Mouse (Mus musculus) G1E (cell line): Measurements from ENCODE around the gene Polr1e. TPM values are rescaled to one million over a fixed set of nuclear protein-coding genes. Genes with fewer than 3 reads are reported as not detected.
"Not testable (repeated sequence)": the region's sequence is repeated elsewhere in the genome, so short reads cannot be mapped to it uniquely, and the experiment has no call there.

Source experiments
- ATAC-seq: 2 replicates; pipeline ENCODE4 v1.8.0; 2016; ENCODE audit warnings: mild to moderate bottlenecking; ENCODE audit not compliant: insufficient number of reproducible peaks, poor library complexity, low FRiP score, severe bottlenecking; ENCODE audit errors: extremely low read depth
- DNase-seq: peaks from one replicate; pipeline ENCODE4 v3.0.0; 2012; ENCODE audit warnings: low spot score
- H3K27me3 ChIP-seq: 2 replicates; pipeline ENCODE4 v1.6.1; 2012; ENCODE audit warnings: mild to moderate bottlenecking, low read length, inconsistent platforms; ENCODE audit not compliant: insufficient read depth
- H3K36me3 ChIP-seq: replicated peaks from 2 replicates; pipeline ENCODE3; 2012; ENCODE audit warnings: mild to moderate bottlenecking, inconsistent platforms
- H3K4me1 ChIP-seq: 2 replicates; pipeline ENCODE4 v1.6.1; 2012; ENCODE audit warnings: low read depth, low read length, inconsistent platforms, mixed read lengths; ENCODE audit not compliant: insufficient read depth
- H3K4me3 ChIP-seq: 2 replicates; pipeline ENCODE4 v1.5.1; 2012; ENCODE audit warnings: low read depth, mild to moderate bottlenecking, inconsistent platforms, low read length, moderate library complexity, mixed read lengths
- H3K9me3 ChIP-seq: replicated peaks from 2 replicates; pipeline ENCODE4 v1.6.1; 2012; ENCODE audit warnings: inconsistent platforms
- CTCF ChIP-seq: IDR thresholded peaks from 2 replicates; pipeline ENCODE4 v1.5.1; 2012; ENCODE audit warnings: low read depth, low read length, inconsistent platforms, mixed read lengths
- GATA1 ChIP-seq: IDR thresholded peaks from 2 replicates; pipeline ENCODE4 v1.6.1; 2012; ENCODE audit warnings: borderline replicate concordance, low read length, inconsistent platforms, mixed read lengths
- GATA2 ChIP-seq: IDR thresholded peaks from 2 replicates; pipeline ENCODE4 v1.6.1; 2012; ENCODE audit warnings: low read depth, low read length, inconsistent platforms, borderline replicate concordance
- POLR2AphosphoS5 ChIP-seq: IDR thresholded peaks from 2 replicates; pipeline ENCODE4 v1.6.1; 2012; ENCODE audit warnings: low read depth, low read length, inconsistent platforms; ENCODE audit not compliant: insufficient replicate concordance
- TAL1 ChIP-seq: conservative IDR thresholded peaks from 2 replicates; pipeline ENCODE4 v1.6.1; 2012; ENCODE audit warnings: low read depth, low read length, inconsistent platforms, mixed read lengths
- polyA plus RNA-seq: library from polyadenylated mRNA; stranded (reverse); fragments of >175 nt; gene quantifications from 2 replicates; pipeline ENCODE4 v1.2.3, GENCODE M21; 2012
- total RNA-seq, 2 experiments: library from RNA; stranded (forward) in 1 of 2; stranded (reverse) in 1 of 2; fragments of 200-1000 nt in 1 of 2; fragments of >200 nt in 1 of 2; fragmentation: Nextera tagmentation in 1 of 2; gene quantifications; 2 replicates each; pipeline ENCODE4 v1.2.3; 2014 to 2017

Gene Polr1e
- total and polyA plus RNA-seq, 3 experiments: 9.2 to 31.7 (median 21.4) TPM

DNA sequence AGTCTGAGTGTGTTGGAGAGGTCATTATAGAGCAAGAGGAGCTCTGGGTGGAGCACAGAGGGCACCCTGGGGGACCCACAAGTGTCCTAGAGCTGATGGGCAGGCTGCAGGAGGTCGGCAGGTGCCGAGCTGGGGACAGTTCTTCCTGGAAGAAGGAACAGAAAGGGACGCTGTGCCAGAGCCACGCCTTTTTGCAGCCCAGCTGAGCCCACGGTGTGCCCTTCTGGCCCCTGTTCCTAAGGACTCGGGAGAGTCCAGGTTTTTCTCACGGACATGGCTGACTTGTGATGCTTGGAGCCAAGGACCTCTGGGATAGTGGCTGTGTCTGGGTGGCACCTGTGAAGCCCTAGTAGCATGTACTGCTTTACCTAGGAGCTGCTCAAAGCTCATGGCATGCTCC is 22.4 kb downstream of the Polr1e start:
- H3K36me3 ChIP-seq: peaks cover 41% of the 10 kb centered on the region

DNA sequence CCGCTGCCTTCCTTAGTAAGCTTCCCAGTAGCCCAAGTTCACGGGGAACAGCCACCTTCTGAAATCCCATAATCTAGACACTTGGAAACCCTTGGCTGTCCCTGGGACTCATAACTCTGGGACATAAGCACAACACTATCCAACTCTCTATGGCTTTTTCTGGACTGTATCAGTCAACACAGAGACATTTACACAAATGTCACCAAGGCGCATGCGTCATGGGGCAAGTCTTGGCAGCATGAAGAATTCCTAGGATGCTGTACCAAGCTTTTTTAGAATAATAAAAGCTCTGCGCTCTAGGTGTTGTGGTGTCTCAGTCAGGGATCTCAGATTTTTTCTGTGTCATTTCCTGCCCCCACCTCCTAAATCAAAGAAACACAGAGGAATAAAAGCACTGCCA is 28.3 kb downstream of the Polr1e start:
- ATAC-seq: no peak
- Histone ChIP-seq H3K9me3 (no peaks in the 10 kb centered on the region), H3K4me1 (no peaks in the 10 kb centered on the region), H3K27me3 (no peaks in the 10 kb centered on the region), H3K4me3 (no peak overlapping the region), H3K36me3 (peaks cover 33% of the 10 kb centered on the region)
- no peak for TF ChIP-seq GATA2
- TF ChIP-seq GATA1: no peak
- TF ChIP-seq CTCF: no peak
- no peak for TF ChIP-seq POLR2AphosphoS5
- TF ChIP-seq TAL1: no peak
- DNase-seq: no peak

More for the DNA sequence above, 22.4 kb downstream of the Polr1e start:
- H3K27me3 ChIP-seq: no peaks in the 10 kb centered on the region
- no peak for DNase-seq
- TF ChIP-seq CTCF: no peak
- TF ChIP-seq GATA2: no peak
- no peak for TF ChIP-seq POLR2AphosphoS5
- no peak for TF ChIP-seq TAL1
- TF ChIP-seq GATA1: no peak
- H3K9me3 ChIP-seq: no peaks in the 10 kb centered on the region
- H3K4me1 ChIP-seq: peaks cover 5% of the 10 kb centered on the region; the same call in 1 of the 2 replicates
- no peak overlapping the region for H3K4me3 ChIP-seq
- no peak for ATAC-seq

DNA sequence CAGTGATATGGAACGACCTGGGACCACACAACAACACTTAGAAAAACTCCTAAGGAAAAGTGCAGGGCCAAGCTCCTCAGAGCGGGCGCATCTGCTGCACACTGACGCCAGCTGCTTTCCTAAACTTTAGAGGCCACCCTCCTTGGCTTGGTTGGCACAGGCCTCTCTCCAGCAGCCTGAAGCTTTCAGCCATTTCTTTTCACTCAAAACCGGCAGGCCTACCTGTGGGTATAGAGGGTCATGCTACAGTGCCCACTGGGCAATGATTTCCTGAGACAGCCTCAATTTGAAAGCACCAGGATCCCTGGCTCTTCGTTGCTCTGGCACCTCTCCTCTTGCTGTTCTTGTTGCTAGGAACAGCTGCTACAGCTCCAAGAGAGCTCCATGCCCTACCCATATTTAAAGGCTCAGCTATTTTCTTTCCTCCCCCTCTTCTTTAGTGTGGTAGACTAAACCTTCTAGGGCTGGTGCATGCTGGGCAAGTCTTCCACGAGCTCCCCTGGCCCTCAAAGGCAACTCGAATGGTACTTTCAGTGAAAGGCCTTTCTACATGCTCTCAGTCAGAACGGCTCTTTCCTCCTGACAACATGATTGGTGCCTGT is 29.0 kb downstream of the Polr1e start:
- no peak overlapping the region for H3K4me3 ChIP-seq
- no peak for DNase-seq
- ATAC-seq: no peak

DNA sequence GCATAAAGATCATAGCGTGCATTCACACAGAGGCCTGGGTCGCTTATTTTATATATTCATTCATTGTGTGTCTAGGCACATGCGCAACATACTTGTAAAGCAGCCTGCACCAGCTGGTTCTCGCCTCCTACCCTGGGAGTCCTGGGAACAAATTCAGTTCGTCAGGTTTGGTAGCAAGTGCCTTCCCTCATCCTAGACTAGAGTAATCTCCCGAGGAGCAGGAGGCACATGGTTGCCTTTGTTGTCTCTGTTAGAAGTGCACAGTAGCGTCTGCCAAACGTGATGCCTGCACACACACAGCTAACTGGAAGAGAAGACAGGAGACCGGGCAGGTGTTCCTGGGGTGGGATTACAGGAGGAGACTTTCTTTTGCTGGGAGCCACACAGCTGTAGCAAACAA is 29.6 kb downstream of the Polr1e start:
- Histone ChIP-seq H3K4me1 (no peaks in the 10 kb centered on the region), H3K9me3 (no peaks in the 10 kb centered on the region), H3K36me3 (peaks cover 30% of the 10 kb centered on the region), H3K27me3 (no peaks in the 10 kb centered on the region), H3K4me3 (no peak overlapping the region)
- ATAC-seq (no peak), DNase-seq (no peak)
- TF ChIP-seq CTCF: no peak
- no peak for TF ChIP-seq GATA2
- no peak for TF ChIP-seq GATA1
- TF ChIP-seq POLR2AphosphoS5: no peak

More for the DNA sequence above, 29.0 kb downstream of the Polr1e start:
- peaks cover 30% of the 10 kb centered on the region for H3K36me3 ChIP-seq
- no peaks in the 10 kb centered on the region for H3K4me1 ChIP-seq
- H3K9me3 ChIP-seq: no peaks in the 10 kb centered on the region
- TF ChIP-seq CTCF: no peak
- TF ChIP-seq POLR2AphosphoS5: no peak
- no peak for TF ChIP-seq GATA2
- TF ChIP-seq GATA1: no peak
- TF ChIP-seq TAL1: no peak
- no peaks in the 10 kb centered on the region for H3K27me3 ChIP-seq

DNA sequence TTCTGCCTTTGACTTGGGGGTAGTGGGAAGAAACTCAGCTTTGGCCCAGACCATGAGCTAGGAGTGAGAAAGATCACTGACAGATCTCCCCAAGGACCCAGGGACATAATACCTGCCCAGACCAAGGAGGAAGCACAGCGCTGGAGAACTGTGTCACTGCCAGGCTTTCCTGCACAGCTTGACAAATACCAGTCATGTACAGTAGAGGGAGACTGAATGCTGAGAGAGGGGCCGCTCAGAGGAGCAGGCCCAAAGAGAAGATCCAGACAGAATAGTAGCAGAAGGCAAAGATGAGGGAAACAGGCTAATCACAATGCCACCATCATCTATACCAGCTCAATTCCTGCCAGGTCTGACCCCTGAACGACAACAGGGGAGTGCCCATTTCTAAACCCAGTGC is 36.5 kb downstream of the Polr1e start:
- DNase-seq (no peak), ATAC-seq (no peak)
- Histone ChIP-seq H3K27me3 (no peaks in the 10 kb centered on the region), H3K9me3 (no peaks in the 10 kb centered on the region), H3K4me3 (no peak overlapping the region), H3K36me3 (peaks cover 16% of the 10 kb centered on the region), H3K4me1 (no peaks in the 10 kb centered on the region)
- TF ChIP-seq POLR2AphosphoS5 (no peak), TAL1 (no peak), GATA1 (no peak), CTCF (no peak), GATA2 (no peak)

DNA sequence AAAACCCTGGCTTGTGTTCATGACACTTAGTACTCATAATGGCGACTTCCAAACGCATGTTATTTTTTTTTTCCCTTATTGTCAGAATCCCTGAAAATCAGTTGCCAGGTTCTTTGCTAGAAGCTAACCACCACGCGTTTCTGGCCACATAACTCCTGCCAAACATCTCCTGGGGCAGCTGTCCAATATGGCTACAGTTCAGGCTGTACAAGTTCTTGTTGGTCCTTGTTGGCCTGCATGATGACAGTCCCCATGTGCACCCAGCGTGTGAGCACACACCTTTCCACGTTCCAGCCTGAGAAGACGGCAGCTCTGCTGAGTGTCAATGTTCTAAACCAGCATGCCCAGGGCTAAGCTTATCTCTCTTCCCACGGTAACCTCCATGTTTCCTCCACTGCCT is 37.1 kb downstream of the Polr1e start:
- ATAC-seq (no peak), DNase-seq (no peak)
- peaks cover 20% of the 10 kb centered on the region for H3K36me3 ChIP-seq
- H3K27me3 ChIP-seq: no peaks in the 10 kb centered on the region
- H3K9me3 ChIP-seq: no peaks in the 10 kb centered on the region
- no peak overlapping the region for H3K4me3 ChIP-seq
- TF ChIP-seq CTCF (no peak), GATA1 (no peak), GATA2 (no peak), POLR2AphosphoS5 (no peak), TAL1 (no peak)
- H3K4me1 ChIP-seq: no peaks in the 10 kb centered on the region

DNA sequence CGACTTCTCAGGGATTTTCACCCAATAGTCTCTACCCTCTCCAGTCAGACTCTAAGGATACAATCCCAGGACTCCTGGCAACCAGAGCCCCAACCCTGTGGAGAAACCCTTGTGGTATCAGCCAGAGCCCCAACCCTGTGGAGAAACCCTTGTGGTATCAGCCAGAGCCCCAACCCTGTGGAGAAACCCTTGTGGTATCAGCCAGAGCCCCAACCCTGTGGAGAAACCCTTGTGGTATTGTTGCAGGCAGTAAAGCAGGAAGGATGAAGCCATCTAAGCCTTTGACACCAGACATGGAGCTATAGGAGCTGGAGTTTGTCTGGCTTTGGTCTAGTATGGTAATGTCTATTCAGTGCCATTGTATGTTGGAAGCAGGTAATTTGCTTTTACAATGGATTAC is 45.5 kb downstream of the Polr1e start:
- not testable (repeated sequence) for DNase-seq, H3K9me3 ChIP-seq, H3K4me3 ChIP-seq, H3K27me3 ChIP-seq, H3K4me1 ChIP-seq, ATAC-seq
- H3K36me3 ChIP-seq: peaks cover 18% of the 10 kb centered on the region
